Mouse (Mus musculus): Measurements from ENCODE around the gene Cypt12.

DNA sequence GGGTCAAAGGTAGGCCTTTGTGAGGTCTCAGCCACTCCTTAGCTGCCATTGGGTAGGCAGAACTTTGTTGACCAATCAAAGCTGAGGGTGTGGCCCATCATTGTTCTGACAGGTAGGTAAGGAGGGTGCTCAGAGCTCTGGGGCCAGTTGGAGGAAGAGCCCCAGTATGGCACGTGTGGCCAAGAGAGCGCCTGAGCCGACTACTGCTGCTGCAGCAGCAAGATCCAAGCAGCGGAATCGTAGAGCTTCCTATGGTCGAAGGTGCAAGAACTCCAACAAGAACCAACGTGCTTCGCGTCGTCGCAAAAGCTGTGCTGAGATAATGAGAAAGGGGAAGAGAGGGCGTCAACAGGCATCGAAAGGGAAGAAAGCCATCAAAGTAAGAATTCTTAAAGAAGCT, at the start of gene Cypt12:
- TF ChIP-seq CTCF (IDR thresholded peaks at IDR 0.05): no peak
- TF ChIP-seq EP300 (IDR thresholded peaks at IDR 0.05): no peak
